Mouse (Mus musculus) MEL (cell line): Measurements from ENCODE around the gene Grin2b. TPM values are rescaled to one million over a fixed set of nuclear protein-coding genes. Genes with fewer than 3 reads are reported as not detected.

Source experiments
- DNase-seq: peaks from one replicate; pipeline ENCODE4 v3.0.0; 2011; ENCODE audit warnings: low read depth, low spot score
- H3K27ac ChIP-seq: 2 replicates; pipeline ENCODE4 v1.5.1; 2012; ENCODE audit warnings: low read depth, mild to moderate bottlenecking, control low read depth, low read length, moderate library complexity; ENCODE audit not compliant: control insufficient read depth
- H3K27me3 ChIP-seq, 2 experiments: fragments of 150-350 bp in 1 of 2; sonication (generic) in 1 of 2; 2 replicates each; pipeline ENCODE4 v1.6.1; 2012; ENCODE audit warnings: low read length in 2 of 2, mild to moderate bottlenecking in 2 of 2, improper control_type of control experiment in 1 of 2, moderate library complexity in 1 of 2; ENCODE audit not compliant: insufficient read depth in 2 of 2, control insufficient read depth in 1 of 2
- H3K36me3 ChIP-seq, 2 experiments: 2 replicates each; pipeline ENCODE4 v1.6.1; 2012 to 2014; ENCODE audit warnings: low read length in 2 of 2, improper control_type of control experiment in 1 of 2, inconsistent platforms in 1 of 2, mild to moderate bottlenecking in 1 of 2; ENCODE audit not compliant: insufficient read depth in 2 of 2, control insufficient read depth in 1 of 2
- H3K4me1 ChIP-seq, 2 experiments: fragments of 150-350 bp in 1 of 2; sonication (generic) in 1 of 2; 2 replicates each; pipeline ENCODE4 v1.6.1; 2012; ENCODE audit warnings: low read length in 2 of 2, improper control_type of control experiment in 1 of 2, mild to moderate bottlenecking in 1 of 2; ENCODE audit not compliant: insufficient read depth in 2 of 2, control insufficient read depth in 1 of 2
- H3K4me3 ChIP-seq, 2 experiments: fragments of 150-350 bp in 1 of 2; sonication (generic) in 1 of 2; 2 replicates each; pipeline ENCODE4 v1.5.1; 2012; ENCODE audit warnings: low read depth in 2 of 2, low read length in 2 of 2, mild to moderate bottlenecking in 2 of 2, moderate library complexity in 2 of 2, control low read depth in 1 of 2, improper control_type of control experiment in 1 of 2; ENCODE audit not compliant: control insufficient read depth in 1 of 2, insufficient read depth in 1 of 2
- H3K79me2 ChIP-seq: 2 replicates; pipeline ENCODE4 v1.6.1; 2012; ENCODE audit warnings: mild to moderate bottlenecking, low read length, moderate library complexity; ENCODE audit not compliant: control insufficient read depth, poor library complexity, insufficient read depth
- H3K9ac ChIP-seq: 2 replicates; pipeline ENCODE4 v1.6.1; 2012; ENCODE audit warnings: low read depth, mild to moderate bottlenecking, control low read depth, low read length, moderate library complexity; ENCODE audit not compliant: control insufficient read depth, poor library complexity, severe bottlenecking
- H3K9me3 ChIP-seq: fragments of 150-350 bp; sonication (generic); replicated peaks from 2 replicates; pipeline ENCODE4 v1.6.1; 2012; ENCODE audit warnings: mild to moderate bottlenecking, low read length, improper control_type of control experiment, moderate library complexity; ENCODE audit not compliant: insufficient read depth
- BHLHE40 ChIP-seq: IDR thresholded peaks from 2 replicates; pipeline ENCODE4 v1.6.1; 2012; ENCODE audit warnings: low read depth, mild to moderate bottlenecking, inconsistent platforms, low read length, improper control_type of control experiment, borderline replicate concordance
- CHD2 ChIP-seq: IDR thresholded peaks from 2 replicates; pipeline ENCODE4 v1.6.1; 2011; ENCODE audit warnings: low read length, improper control_type of control experiment
- CTCF ChIP-seq, 3 experiments: IDR thresholded peaks in 2 of 3; conservative IDR thresholded peaks in 1 of 3; 2 replicates each; pipeline ENCODE4 v1.5.1; 2011 to 2012; ENCODE audit warnings: low read length in 3 of 3, low read depth in 2 of 3, mild to moderate bottlenecking in 2 of 3, improper control_type of control experiment in 1 of 3, inconsistent platforms in 1 of 3, mixed read lengths in 1 of 3, moderate library complexity in 1 of 3; ENCODE audit not compliant: control insufficient read depth in 1 of 3, insufficient read depth in 1 of 3, poor library complexity in 1 of 3, severe bottlenecking in 1 of 3
- E2F4 ChIP-seq: IDR thresholded peaks from 2 replicates; pipeline ENCODE4 v1.6.1; 2011; ENCODE audit warnings: low read depth, low read length, improper control_type of control experiment, borderline replicate concordance
- ELF1 ChIP-seq: IDR thresholded peaks from 2 replicates; pipeline ENCODE4 v1.6.1; 2014; ENCODE audit warnings: low read depth, mild to moderate bottlenecking, inconsistent platforms, low read length, improper control_type of control experiment, moderate library complexity
- EP300 ChIP-seq, 2 experiments: IDR thresholded peaks; 2 replicates each; pipeline ENCODE4 v1.6.1; 2011; ENCODE audit warnings: improper control_type of control experiment in 2 of 2, low read length in 2 of 2, low read depth in 1 of 2, mild to moderate bottlenecking in 1 of 2
- GABPA ChIP-seq: IDR thresholded peaks from 2 replicates; pipeline ENCODE4 v1.6.1; 2012; ENCODE audit warnings: low read depth, mild to moderate bottlenecking, inconsistent platforms, low read length, improper control_type of control experiment, moderate library complexity
- JUND ChIP-seq: IDR thresholded peaks from 2 replicates; pipeline ENCODE4 v1.6.1; 2011; ENCODE audit warnings: low read depth, mild to moderate bottlenecking, improper control_type of control experiment, low read length
- KAT2A ChIP-seq: conservative IDR thresholded peaks from 2 replicates; pipeline ENCODE4 v1.6.1; 2012; ENCODE audit warnings: low read depth, low read length, improper control_type of control experiment, inconsistent platforms
- MAFK ChIP-seq: IDR thresholded peaks from 2 replicates; pipeline ENCODE4 v1.6.1; 2011; ENCODE audit warnings: low read depth, mild to moderate bottlenecking, low read length, improper control_type of control experiment, borderline replicate concordance
- MAZ ChIP-seq: IDR thresholded peaks from 2 replicates; pipeline ENCODE4 v1.6.1; 2012; ENCODE audit warnings: low read depth, mild to moderate bottlenecking, inconsistent platforms, low read length, improper control_type of control experiment
- MEF2A ChIP-seq: IDR thresholded peaks from 2 replicates; pipeline ENCODE4 v1.6.1; 2014; ENCODE audit warnings: low read depth, mild to moderate bottlenecking, inconsistent platforms, low read length, improper control_type of control experiment; ENCODE audit not compliant: poor library complexity, insufficient replicate concordance, severe bottlenecking; ENCODE audit errors: extremely low read depth
- NRF1 ChIP-seq: IDR thresholded peaks from 2 replicates; pipeline ENCODE4 v1.6.1; 2014; ENCODE audit warnings: low read depth, mild to moderate bottlenecking, inconsistent platforms, low read length, improper control_type of control experiment, moderate library complexity; ENCODE audit not compliant: poor library complexity, insufficient read depth, severe bottlenecking
- POLR2A ChIP-seq, 2 experiments: IDR thresholded peaks; 2 replicates each; pipeline ENCODE4 v1.6.1; 2011 to 2012; ENCODE audit warnings: low read length in 2 of 2, mild to moderate bottlenecking in 2 of 2, control low read depth in 1 of 2, improper control_type of control experiment in 1 of 2, low read depth in 1 of 2, moderate library complexity in 1 of 2; ENCODE audit not compliant: control insufficient read depth in 1 of 2, insufficient read depth in 1 of 2, poor library complexity in 1 of 2
- POLR2AphosphoS5 ChIP-seq: IDR thresholded peaks from 2 replicates; pipeline ENCODE4 v1.6.1; 2012; ENCODE audit warnings: low read depth, borderline replicate concordance, mild to moderate bottlenecking, inconsistent platforms, low read length, moderate library complexity, mixed read lengths
- RAD21 ChIP-seq: IDR thresholded peaks from 2 replicates; pipeline ENCODE4 v1.6.1; 2011; ENCODE audit warnings: mild to moderate bottlenecking, low read depth, low read length, improper control_type of control experiment
- SIN3A ChIP-seq: IDR thresholded peaks from 2 replicates; pipeline ENCODE4 v1.6.1; 2012; ENCODE audit warnings: low read length, improper control_type of control experiment, inconsistent platforms
- SMC3 ChIP-seq: IDR thresholded peaks from 2 replicates; pipeline ENCODE4 v1.6.1; 2011; ENCODE audit warnings: low read depth, low read length, improper control_type of control experiment
- TAL1 ChIP-seq: IDR thresholded peaks from 2 replicates; pipeline ENCODE4 v1.6.1; 2012; ENCODE audit warnings: mild to moderate bottlenecking, inconsistent platforms, low read length, moderate library complexity, mixed read lengths
- TBP ChIP-seq: IDR thresholded peaks from 2 replicates; pipeline ENCODE4 v1.8.0; 2011; ENCODE audit warnings: low read depth, low read length, improper control_type of control experiment
- TCF12 ChIP-seq: IDR thresholded peaks from 2 replicates; pipeline ENCODE4 v1.6.1; 2014; ENCODE audit warnings: low read depth, mild to moderate bottlenecking, inconsistent platforms, low read length, improper control_type of control experiment, moderate library complexity
- UBTF ChIP-seq: IDR thresholded peaks from 2 replicates; pipeline ENCODE4 v1.6.1; 2012; ENCODE audit warnings: low read depth, mild to moderate bottlenecking, inconsistent platforms, low read length, improper control_type of control experiment, moderate library complexity, borderline replicate concordance; ENCODE audit not compliant: insufficient read depth
- USF2 ChIP-seq, 2 experiments: IDR thresholded peaks; 2 replicates each; pipeline ENCODE4 v1.6.1; 2011 to 2012; ENCODE audit warnings: improper control_type of control experiment in 2 of 2, low read length in 2 of 2, borderline replicate concordance in 1 of 2, inconsistent platforms in 1 of 2, low read depth in 1 of 2, mild to moderate bottlenecking in 1 of 2; ENCODE audit not compliant: insufficient read depth in 1 of 2
- ZC3H11A ChIP-seq: IDR thresholded peaks from 2 replicates; pipeline ENCODE4 v1.6.1; 2012; ENCODE audit warnings: low read depth, mild to moderate bottlenecking, inconsistent platforms, low read length, improper control_type of control experiment
- ZKSCAN1 ChIP-seq: IDR thresholded peaks from 2 replicates; pipeline ENCODE4 v1.6.1; 2012; ENCODE audit warnings: low read depth, mild to moderate bottlenecking, inconsistent platforms, low read length, improper control_type of control experiment, moderate library complexity
- polyA plus RNA-seq, 2 experiments: library from polyadenylated mRNA; stranded (reverse) in 1 of 2; unstranded in 1 of 2; fragments of >175 nt in 1 of 2; fragments of >200 nt in 1 of 2; gene quantifications; 2 replicates each; pipeline versions ENCODE4 v1.2.1 to v1.2.4; 2012; ENCODE audit warnings: low replicate concordance in 2 of 2, low read depth in 1 of 2; ENCODE audit not compliant: insufficient read length in 2 of 2, insufficient read depth in 1 of 2, missing spikeins in 1 of 2
- total RNA-seq: library from RNA; depleted of rRNA; stranded (reverse); fragments of 300-350 nt; gene quantifications from 2 replicates; pipeline ENCODE4 v1.2.3, GENCODE M21; 2012

Gene Grin2b
- total and polyA plus RNA-seq, 3 experiments, result not detected

DNA sequence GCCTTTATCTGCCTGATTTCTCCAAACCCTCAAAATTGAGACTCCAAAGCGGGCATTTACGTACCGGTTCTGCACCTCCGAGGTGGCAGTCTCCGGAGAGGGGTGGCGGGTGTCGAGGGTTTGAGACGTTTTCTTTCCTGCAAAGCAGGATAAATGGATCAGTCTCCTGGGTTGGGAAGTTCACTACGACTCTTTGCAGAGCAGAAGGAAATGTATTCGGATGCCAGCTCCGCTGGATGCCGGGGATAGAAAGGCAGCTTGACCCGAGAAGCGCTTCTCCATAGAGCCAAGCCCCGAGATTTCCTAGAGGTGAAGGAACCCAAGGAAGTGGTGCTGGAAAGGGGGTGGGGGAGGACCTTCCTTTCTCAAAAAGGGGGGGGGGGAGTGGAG lies 515 bp downstream of the Grin2b start:
- TF ChIP-seq TAL1 (no peak), CHD2 (no peak), UBTF (no peak), MEF2A (no peak), USF2 (IDR thresholded peaks at IDR 0.05; ENCODE audit: borderline replicate concordance in 1 of 2, insufficient read depth in 1 of 2, low read depth in 1 of 2, low read length in 2 of 2) (no peak), NRF1 (no peak), JUND (no peak), MAZ (no peak), BHLHE40 (no peak), TCF12 (no peak), CTCF (IDR thresholded peaks at IDR 0.05 in 2 of 3, conservative IDR thresholded peaks at IDR 0.05 in 1 of 3; ENCODE audit: control insufficient read depth in 1 of 3, insufficient read depth in 1 of 3, low read depth in 2 of 3, low read length in 3 of 3, poor library complexity in 1 of 3, severe bottlenecking in 1 of 3) (no peak), ZKSCAN1 (no peak), GABPA (no peak), MAFK (no peak), KAT2A (no peak), RAD21 (no peak), POLR2A (IDR thresholded peaks at IDR 0.05; ENCODE audit: control insufficient read depth in 1 of 2, insufficient read depth in 1 of 2, low read depth in 1 of 2, low read length in 2 of 2, poor library complexity in 1 of 2) (no peak), ELF1 (no peak)
- TF ChIP-seq, all 39 proteins: peak for 0
- Histone ChIP-seq H3K27me3 (no peaks in the 10 kb centered on the region), H3K27ac (no peak overlapping the region), H3K79me2 (no peaks in the 10 kb centered on the region), H3K9ac (no peak overlapping the region), H3K9me3 (no peaks in the 10 kb centered on the region), H3K36me3 (no peaks in the 10 kb centered on the region), H3K4me3 (no peak overlapping the region), H3K4me1 (no peaks in the 10 kb centered on the region)
- DNase-seq, result no peak

DNA sequence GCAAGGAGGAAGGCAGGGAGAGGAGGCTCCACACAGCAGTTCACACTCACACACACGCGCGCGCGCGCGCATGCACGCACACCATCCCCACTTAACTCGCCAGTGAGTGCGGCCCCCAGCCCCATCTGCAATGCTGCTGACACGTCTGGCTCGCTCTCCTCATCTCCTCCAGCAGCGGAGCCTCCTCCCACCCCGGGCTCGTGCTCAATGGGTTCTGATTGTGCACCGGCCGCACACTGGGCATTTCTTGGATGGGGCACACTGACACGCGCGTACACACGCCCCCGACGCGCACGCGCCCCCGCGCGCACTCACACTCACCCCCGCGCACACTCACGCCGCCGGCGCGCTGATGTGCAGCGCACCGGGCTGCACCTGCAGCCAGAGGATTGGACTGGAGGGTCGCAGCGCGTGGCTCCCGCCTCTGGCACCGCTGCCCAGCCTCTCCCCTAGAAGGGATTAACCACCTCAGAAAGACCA lies 1.1 kb downstream of the Grin2b start:
- H3K4me1 ChIP-seq, result no peaks in the 10 kb centered on the region
- DNase-seq, result no peak
- H3K36me3 ChIP-seq, result no peaks in the 10 kb centered on the region
- TF ChIP-seq POLR2AphosphoS5 (no peak), ZC3H11A (no peak), MAFK (no peak), E2F4 (no peak), ELF1 (no peak), RAD21 (no peak), SIN3A (no peak), GABPA (no peak), EP300 (IDR thresholded peaks at IDR 0.05; ENCODE audit: low read depth in 1 of 2, low read length in 2 of 2) (no peak), SMC3 (no peak), TBP (no peak), UBTF (no peak), NRF1 (no peak), BHLHE40 (no peak), JUND (no peak), USF2 (IDR thresholded peaks at IDR 0.05; ENCODE audit: borderline replicate concordance in 1 of 2, insufficient read depth in 1 of 2, low read depth in 1 of 2, low read length in 2 of 2) (no peak)
- TF ChIP-seq, all 39 proteins: peak for 0
- H3K27ac ChIP-seq, result no peak overlapping the region
- no peak overlapping the region for H3K9ac ChIP-seq
- H3K79me2 ChIP-seq, result no peaks in the 10 kb centered on the region
- no peaks in the 10 kb centered on the region for H3K27me3 ChIP-seq
- H3K9me3 ChIP-seq, result no peaks in the 10 kb centered on the region
- H3K4me3 ChIP-seq, result no peak overlapping the region
